Mouse (Mus musculus) inflammation-experienced regulatory T-cells, adult 6 months (primary cell): ENCODE data around the gene Txn2. TPM values are rescaled to one million over a fixed set of nuclear protein-coding genes. Genes with fewer than 3 reads are reported as not detected.

Experiments used
- ATAC-seq: one replicate; pipeline ENCODE4 v1.8.0; 2017
- polyA plus RNA-seq, 3 experiments: library from polyadenylated mRNA; unstranded; fragments of 100-300 nt; shearing (Covaris generic); gene quantifications; one replicate each; pipeline ENCODE4 v1.2.1; 2017

The Txn2 gene
- polyA plus RNA-seq, 3 experiments from 2014 or later, result 178 to 243 (median 221) TPM

GRCm38 (mm10) chr15:77933770-77934169, 5.0 kb upstream of the Txn2 start:
- peak; percentile 36 for ATAC-seq

GRCm38 (mm10) chr15:77933222-77933621, 4.4 kb upstream of the Txn2 start:
- ATAC-seq, result no peak

- no peak for ATAC-seq
Measured at GRCm38 (mm10) chr15:77931689-77932016, 2.8 kb upstream of the Txn2 start.

GRCm38 (mm10) chr15:77930986-77931688, 2.3 kb upstream of the Txn2 start:
- ATAC-seq, result no peak

GRCm38 (mm10) chr15:77929804-77930203, 998 bp upstream of the Txn2 start:
- no peak for ATAC-seq

GRCm38 (mm10) chr15:77928091-77928490, 715 bp downstream of the Txn2 start:
- no peak for ATAC-seq

- ATAC-seq, result no peak
Measured at GRCm38 (mm10) chr15:77926921-77927320, 1.9 kb downstream of the Txn2 start.

GRCm38 (mm10) chr15:77925195-77925594, 3.6 kb downstream of the Txn2 start:
- ATAC-seq, result no peak

GRCm38 (mm10) chr15:77923267-77924035, 5.4 kb downstream of the Txn2 start:
- ATAC-seq, result no peak

- no peak for ATAC-seq
Measured at GRCm38 (mm10) chr15:77922710-77923109, 6.1 kb downstream of the Txn2 start.

- no peak for ATAC-seq
Measured at GRCm38 (mm10) chr15:77921636-77922035, 7.2 kb downstream of the Txn2 start.

- no peak for ATAC-seq
Measured at GRCm38 (mm10) chr15:77920511-77921462, 8.0 kb downstream of the Txn2 start.

- ATAC-seq, result no peak
Measured at GRCm38 (mm10) chr15:77919441-77919840, 9.4 kb downstream of the Txn2 start.

- ATAC-seq, result peak; percentile 82
Measured at GRCm38 (mm10) chr15:77916851-77917544, 11.8 kb downstream of the Txn2 start.

- ATAC-seq, result no peak
Measured at GRCm38 (mm10) chr15:77915287-77915686, 13.5 kb downstream of the Txn2 start.

- no peak for ATAC-seq
Measured at GRCm38 (mm10) chr15:77914507-77914906, 14.3 kb downstream of the Txn2 start.

- ATAC-seq, result no peak
Measured at GRCm38 (mm10) chr15:77913054-77913453, 15.8 kb downstream of the Txn2 start.

GRCm38 (mm10) chr15:77912585-77912984, 16.2 kb downstream of the Txn2 start:
- ATAC-seq, result no peak

- ATAC-seq, result no peak
Measured at GRCm38 (mm10) chr15:77912048-77912447, 16.8 kb downstream of the Txn2 start.

- no peak for ATAC-seq
Measured at GRCm38 (mm10) chr15:77911065-77911464, 17.7 kb downstream of the Txn2 start.

- no peak for ATAC-seq
Measured at GRCm38 (mm10) chr15:77907646-77908518, 20.9 kb downstream of the Txn2 start.
